Mouse (Mus musculus): ENCODE data around the gene Cyb561d2. TPM values are rescaled to one million over a fixed set of nuclear protein-coding genes. Genes with fewer than 3 reads are reported as not detected.
"Not testable (repeated sequence)": the region's sequence is repeated elsewhere in the genome, so short reads cannot be mapped to it uniquely, and the experiment has no call there.

The Cyb561d2 gene
- polyA plus RNA-seq, 1 experiment from 2014 or later = 24.7 TPM

- WGBS = 9% methylated on average over 18 of the region's 18 CpGs
- Histone ChIP-seq H3K36me3 (ENCODE audit: control insufficient read depth, insufficient read depth, low read length) (peaks cover 45% of the 10 kb centered on the region), H3K9me3 (ENCODE audit: control insufficient read depth, low read length) (no peaks in the 10 kb centered on the region), H3K4me3 (ENCODE audit: low read depth, low read length) (peak within 1 kb of the TSS; percentile 52), H3K4me1 (ENCODE audit: control insufficient read depth, insufficient read depth, low read length) (peaks cover 32% of the 10 kb centered on the region), H3K27me3 (replicated peaks; ENCODE audit: control insufficient read depth, insufficient read depth, low read length) (no peaks in the 10 kb centered on the region), H3K9ac (ENCODE audit: low read depth, low read length) (peak within 1 kb of the TSS; percentile 66), H3K27ac (replicated peaks; ENCODE audit: low read depth, low read length) (peak within 1 kb of the TSS; percentile 88), H3K4me2 (ENCODE audit: low read depth, low read length) (peak within 1 kb of the TSS; percentile 63)
- no peak for DNase-seq (ENCODE audit: low spot score)
- ATAC-seq (ENCODE audit: low read depth) = no peak
These were observed 25.8 kb upstream of the Cyb561d2 start, which contains the start of gene Hyal2 for GRCm38 (mm10) chr9:107567702-107568319. Hyal2 (plus strand) TSS chr9:107567945.

DNA sequence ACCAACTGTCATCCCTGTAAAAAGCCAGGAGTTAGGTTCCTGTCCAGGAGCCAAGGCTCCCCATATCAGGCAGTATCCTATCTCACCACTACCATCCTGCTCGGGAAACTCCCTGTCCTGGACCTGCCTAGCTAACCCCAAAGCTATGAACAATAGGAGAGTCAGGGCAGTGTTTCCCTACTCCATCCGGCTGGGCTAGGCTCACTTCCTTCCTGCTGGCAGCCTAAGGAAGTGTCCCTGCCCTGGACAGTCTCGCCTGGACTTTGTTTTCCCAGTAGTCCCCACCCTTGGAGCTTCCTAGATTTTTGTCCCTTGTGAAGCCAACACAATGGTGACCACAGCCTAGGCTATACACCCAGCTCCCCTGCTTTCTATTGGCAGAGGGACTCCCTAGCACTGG, 24.9 kb upstream of the Cyb561d2 start:
- Histone ChIP-seq H3K36me3 (ENCODE audit: control insufficient read depth, insufficient read depth, low read length) (peaks cover 41% of the 10 kb centered on the region), H3K27me3 (replicated peaks; ENCODE audit: control insufficient read depth, insufficient read depth, low read length) (no peaks in the 10 kb centered on the region), H3K9ac (ENCODE audit: low read depth, low read length) (no peak overlapping the region), H3K4me1 (ENCODE audit: control insufficient read depth, insufficient read depth, low read length) (peaks cover 32% of the 10 kb centered on the region), H3K9me3 (ENCODE audit: control insufficient read depth, low read length) (no peaks in the 10 kb centered on the region), H3K4me2 (ENCODE audit: low read depth, low read length) (0 out of 2 replicates have a peak overlapping the region, but pooled peaks have one; percentile 63), H3K4me3 (ENCODE audit: low read depth, low read length) (no peak overlapping the region), H3K27ac (replicated peaks; ENCODE audit: low read depth, low read length) (peak overlapping the region; percentile 88)
- DNase-seq (ENCODE audit: low spot score) (no peak), ATAC-seq (ENCODE audit: low read depth) (no peak)
- WGBS = 51% methylated on average over 3 of the region's 3 CpGs

DNA sequence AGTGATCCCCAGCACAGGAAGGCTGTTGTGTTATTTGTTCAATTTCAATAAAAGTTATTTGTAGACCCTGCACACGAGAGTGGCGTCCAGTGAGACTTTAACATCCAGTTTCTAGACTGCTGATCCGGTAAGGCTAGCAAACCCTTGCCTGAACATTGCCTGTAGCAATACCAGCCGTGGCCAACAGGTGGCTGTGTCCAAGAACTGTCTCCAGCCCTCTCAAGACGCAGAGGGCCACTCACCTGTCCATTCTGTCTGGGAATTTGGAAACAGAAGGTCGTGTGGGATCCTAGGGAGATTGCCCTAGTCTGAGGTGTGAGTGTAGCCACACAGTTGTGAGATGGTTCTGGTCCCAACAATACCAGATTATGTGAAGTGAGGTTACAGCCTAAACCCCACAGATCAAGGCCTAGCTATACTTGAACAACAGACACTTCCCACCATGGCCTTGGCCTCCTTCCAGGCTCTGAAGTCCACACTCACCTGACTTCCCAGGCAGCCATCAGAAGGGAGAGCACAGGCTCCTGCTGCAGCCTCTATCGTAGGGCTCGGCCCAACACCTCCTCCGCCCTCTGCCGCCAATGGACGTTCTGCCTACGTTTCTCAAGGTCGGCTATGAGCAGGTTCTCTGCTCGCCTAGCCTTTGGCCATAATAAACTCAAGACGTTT, 24.2 kb upstream of the Cyb561d2 start:
- Histone ChIP-seq H3K4me2 (ENCODE audit: low read depth, low read length) (peak overlapping the region; percentile 10; the same call in 1 of the 2 replicates), H3K27ac (replicated peaks; ENCODE audit: low read depth, low read length) (no peak overlapping the region; the same call in 1 of the 2 replicates), H3K27me3 (replicated peaks; ENCODE audit: control insufficient read depth, insufficient read depth, low read length) (no peaks in the 10 kb centered on the region), H3K9me3 (ENCODE audit: control insufficient read depth, low read length) (no peaks in the 10 kb centered on the region), H3K9ac (ENCODE audit: low read depth, low read length) (no peak overlapping the region), H3K36me3 (ENCODE audit: control insufficient read depth, insufficient read depth, low read length) (peaks cover 42% of the 10 kb centered on the region), H3K4me1 (ENCODE audit: control insufficient read depth, insufficient read depth, low read length) (peaks cover 32% of the 10 kb centered on the region), H3K4me3 (ENCODE audit: low read depth, low read length) (0 out of 2 replicates have a peak overlapping the region, but pooled peaks have one; percentile 1)
- WGBS = 59% methylated on average over 15 of the region's 15 CpGs
- DNase-seq (ENCODE audit: low spot score) (peak; percentile 73), ATAC-seq (ENCODE audit: low read depth) (no peak)

- not testable (repeated sequence) for H3K9ac ChIP-seq (ENCODE audit: low read depth, low read length); H3K27ac ChIP-seq (replicated peaks; ENCODE audit: low read depth, low read length); H3K27me3 ChIP-seq (replicated peaks; ENCODE audit: control insufficient read depth, insufficient read depth, low read length); DNase-seq (ENCODE audit: low spot score); H3K9me3 ChIP-seq (ENCODE audit: control insufficient read depth, low read length); ATAC-seq (ENCODE audit: low read depth)
- 46% methylated on average over 5 of the region's 5 CpGs for WGBS
- Histone ChIP-seq H3K4me3 (ENCODE audit: low read depth, low read length) (0 out of 2 replicates have a peak overlapping the region, but pooled peaks have one; percentile 1), H3K4me2 (ENCODE audit: low read depth, low read length) (peak overlapping the region; percentile 10; the same call in 1 of the 2 replicates), H3K36me3 (ENCODE audit: control insufficient read depth, insufficient read depth, low read length) (peaks cover 42% of the 10 kb centered on the region), H3K4me1 (ENCODE audit: control insufficient read depth, insufficient read depth, low read length) (peaks cover 25% of the 10 kb centered on the region)
These were observed 23.6 kb upstream of the Cyb561d2 start for GRCm38 (mm10) chr9:107565556-107565955.

DNA sequence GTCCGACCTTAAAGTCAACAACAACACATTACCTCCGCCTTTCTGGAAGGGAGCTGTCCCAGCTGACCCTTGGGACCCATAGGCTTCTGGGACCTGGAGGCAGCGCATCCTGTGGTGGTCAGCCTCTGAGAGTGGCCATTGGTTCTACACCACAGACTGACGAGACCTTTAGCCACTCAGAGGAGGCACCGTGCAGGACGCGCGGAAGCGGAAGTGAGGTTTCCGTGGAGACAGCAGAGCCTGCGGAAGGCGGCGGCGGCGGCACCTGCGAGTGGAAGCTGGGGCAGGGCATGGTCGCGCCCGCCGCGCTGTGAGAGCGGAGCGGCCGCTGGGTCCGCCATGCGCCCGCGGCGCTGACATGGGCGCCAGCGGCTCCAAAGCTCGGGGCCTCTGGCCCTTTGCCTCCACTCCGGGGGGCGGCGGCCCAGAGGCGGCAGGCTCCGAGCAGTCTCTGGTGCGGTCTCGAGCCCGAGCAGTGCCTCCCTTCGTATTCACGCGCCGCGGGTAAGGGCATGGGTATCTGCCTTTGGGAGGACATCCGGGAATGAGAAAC, 21.1 kb upstream of the Cyb561d2 start, which contains the start of gene Tusc2:
Gene Tusc2 (plus strand): TSS at position 227 of the 553 bp plus-strand sequence.
- no peaks in the 10 kb centered on the region for H3K9me3 ChIP-seq (ENCODE audit: control insufficient read depth, low read length)
- H3K4me2 ChIP-seq (ENCODE audit: low read depth, low read length) = peak within 1 kb of the TSS; percentile 84
- DNase-seq (ENCODE audit: low spot score) (peak; percentile 97), ATAC-seq (ENCODE audit: low read depth) (peak; percentile 96)
- WGBS = 0% methylated on average over 26 of the region's 46 CpGs
- H3K9ac ChIP-seq (ENCODE audit: low read depth, low read length) = peak within 1 kb of the TSS; percentile 83
- no peaks in the 10 kb centered on the region for H3K27me3 ChIP-seq (replicated peaks; ENCODE audit: control insufficient read depth, insufficient read depth, low read length)
- peaks cover 65% of the 10 kb centered on the region for H3K36me3 ChIP-seq (ENCODE audit: control insufficient read depth, insufficient read depth, low read length)
- peak within 1 kb of the TSS; percentile 83 for H3K4me3 ChIP-seq (ENCODE audit: low read depth, low read length)
- H3K27ac ChIP-seq (replicated peaks; ENCODE audit: low read depth, low read length) = peak within 1 kb of the TSS; percentile 35; the same call in 1 of the 2 replicates
- H3K4me1 ChIP-seq (ENCODE audit: control insufficient read depth, insufficient read depth, low read length) = peaks cover 17% of the 10 kb centered on the region

DNA sequence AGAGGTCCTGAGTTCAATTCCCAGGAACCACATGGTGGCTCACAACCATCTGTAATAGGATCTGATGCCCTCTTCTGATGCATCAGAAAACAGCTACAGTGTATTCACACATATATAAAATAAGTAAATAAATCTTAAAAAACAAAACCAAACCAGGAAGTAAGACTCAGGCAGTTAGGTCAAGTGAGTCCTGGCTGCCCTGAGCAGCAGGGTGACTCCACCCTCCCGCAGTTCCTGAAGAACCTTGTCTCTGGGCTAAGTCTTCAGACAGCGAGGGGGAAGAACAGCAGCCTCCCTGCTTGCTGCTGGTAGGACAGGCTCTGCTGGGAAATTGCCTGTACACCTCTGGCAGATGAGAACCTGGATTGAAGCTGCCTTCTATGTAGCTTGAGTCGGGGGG, 14.4 kb upstream of the Cyb561d2 start:
- Histone ChIP-seq H3K27ac (replicated peaks; ENCODE audit: low read depth, low read length) (no peak overlapping the region), H3K36me3 (ENCODE audit: control insufficient read depth, insufficient read depth, low read length) (peaks cover 49% of the 10 kb centered on the region), H3K4me1 (ENCODE audit: control insufficient read depth, insufficient read depth, low read length) (peaks cover 37% of the 10 kb centered on the region), H3K4me3 (ENCODE audit: low read depth, low read length) (peak overlapping the region; percentile 83), H3K9ac (ENCODE audit: low read depth, low read length) (peak overlapping the region; percentile 92; the same call in 1 of the 2 replicates), H3K27me3 (replicated peaks; ENCODE audit: control insufficient read depth, insufficient read depth, low read length) (no peaks in the 10 kb centered on the region), H3K9me3 (ENCODE audit: control insufficient read depth, low read length) (no peaks in the 10 kb centered on the region), H3K4me2 (ENCODE audit: low read depth, low read length) (peak overlapping the region; percentile 90)
- WGBS = 69% methylated on average over 3 of the region's 3 CpGs
- DNase-seq (ENCODE audit: low spot score) (no peak), ATAC-seq (ENCODE audit: low read depth) (no peak)

- 42% methylated on average over 2 of the region's 2 CpGs for WGBS
- Histone ChIP-seq H3K36me3 (ENCODE audit: control insufficient read depth, insufficient read depth, low read length) (peaks cover 42% of the 10 kb centered on the region), H3K27me3 (replicated peaks; ENCODE audit: control insufficient read depth, insufficient read depth, low read length) (no peaks in the 10 kb centered on the region), H3K4me3 (ENCODE audit: low read depth, low read length) (peak overlapping the region; percentile 83), H3K4me1 (ENCODE audit: control insufficient read depth, insufficient read depth, low read length) (peaks cover 43% of the 10 kb centered on the region), H3K4me2 (ENCODE audit: low read depth, low read length) (peak overlapping the region; percentile 90), H3K9ac (ENCODE audit: low read depth, low read length) (peak overlapping the region; percentile 92), H3K9me3 (ENCODE audit: control insufficient read depth, low read length) (no peaks in the 10 kb centered on the region), H3K27ac (replicated peaks; ENCODE audit: low read depth, low read length) (peak overlapping the region; percentile 98)
- ATAC-seq (ENCODE audit: low read depth) (no peak), DNase-seq (ENCODE audit: low spot score) (no peak)
These were observed 13.7 kb upstream of the Cyb561d2 start for GRCm38 (mm10) chr9:107555701-107556100.

DNA sequence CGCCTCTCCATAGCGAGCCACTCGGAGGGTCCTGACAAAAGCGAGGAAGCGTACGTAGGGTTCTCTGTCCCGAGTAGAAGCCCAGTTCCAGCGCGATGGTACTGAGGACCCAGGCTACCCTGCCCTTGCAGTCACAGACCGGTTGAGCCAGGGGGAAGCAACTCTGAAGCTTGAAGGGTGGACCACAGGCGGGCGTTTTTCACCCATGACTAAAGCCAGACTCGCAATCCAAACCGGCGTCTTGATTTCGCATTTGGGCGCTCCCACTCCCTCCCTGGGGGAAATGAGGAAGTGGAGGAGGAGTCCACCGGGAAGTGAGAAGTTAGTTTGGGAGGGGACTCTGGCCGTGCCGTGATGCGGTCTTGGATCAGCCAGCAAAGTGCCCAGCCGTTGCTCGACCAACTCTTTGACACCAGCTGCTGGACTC, 13.1 kb upstream of the Cyb561d2 start:
- Histone ChIP-seq H3K4me1 (ENCODE audit: control insufficient read depth, insufficient read depth, low read length) (peaks cover 43% of the 10 kb centered on the region), H3K27ac (replicated peaks; ENCODE audit: low read depth, low read length) (peak overlapping the region; percentile 98), H3K9me3 (ENCODE audit: control insufficient read depth, low read length) (no peaks in the 10 kb centered on the region), H3K27me3 (replicated peaks; ENCODE audit: control insufficient read depth, insufficient read depth, low read length) (no peaks in the 10 kb centered on the region), H3K9ac (ENCODE audit: low read depth, low read length) (peak overlapping the region; percentile 92), H3K36me3 (ENCODE audit: control insufficient read depth, insufficient read depth, low read length) (peaks cover 36% of the 10 kb centered on the region), H3K4me3 (ENCODE audit: low read depth, low read length) (peak overlapping the region; percentile 83), H3K4me2 (ENCODE audit: low read depth, low read length) (peak overlapping the region; percentile 90)
- under 1% methylated on average over 23 of the region's 23 CpGs for WGBS
- ATAC-seq (ENCODE audit: low read depth) = no peak; the same call in 1 of the 2 replicates
- peak; percentile 81 for DNase-seq (ENCODE audit: low spot score)
